Mouse (Mus musculus) CH12.LX (cell line): ENCODE data around the gene Gm20388.
A peak's percentile ranks its signal among the peaks of the same experiment; 100 is the strongest.

ENCODE experiments used
- CTCF ChIP-seq, 2 experiments: IDR thresholded peaks in 1 of 2; conservative IDR thresholded peaks in 1 of 2; 2 replicates each; pipeline ENCODE4 v1.5.1; 2011 to 2012; ENCODE audit warnings: low read depth in 2 of 2, low read length in 2 of 2, improper control_type of control experiment in 1 of 2, inconsistent platforms in 1 of 2, mild to moderate bottlenecking in 1 of 2, moderate library complexity in 1 of 2
- EP300 ChIP-seq: IDR thresholded peaks from 2 replicates; pipeline ENCODE4 v1.6.1; 2011; ENCODE audit warnings: low read length, improper control_type of control experiment
- HCFC1 ChIP-seq: IDR thresholded peaks from 2 replicates; pipeline ENCODE4 v1.6.1; 2012; ENCODE audit warnings: low read depth, mild to moderate bottlenecking, inconsistent platforms, low read length, improper control_type of control experiment
- MAFK ChIP-seq: IDR thresholded peaks from 2 replicates; pipeline ENCODE4 v1.6.1; 2011; ENCODE audit warnings: low read length, improper control_type of control experiment; ENCODE audit not compliant: insufficient replicate concordance
- MAX ChIP-seq: IDR thresholded peaks from 2 replicates; pipeline ENCODE4 v1.6.1; 2011; ENCODE audit warnings: low read length, improper control_type of control experiment
- MXI1 ChIP-seq: IDR thresholded peaks from 2 replicates; pipeline ENCODE4 v1.6.1; 2011; ENCODE audit warnings: mild to moderate bottlenecking, low read depth, low read length, improper control_type of control experiment
- NRF1 ChIP-seq: IDR thresholded peaks from 2 replicates; pipeline ENCODE4 v1.6.1; 2014; ENCODE audit warnings: low read depth, mild to moderate bottlenecking, inconsistent platforms, low read length, improper control_type of control experiment, moderate library complexity
- PAX5 ChIP-seq: IDR thresholded peaks from 2 replicates; pipeline ENCODE4 v1.6.1; 2012; ENCODE audit warnings: low read length, inconsistent platforms, mixed read lengths
- SIN3A ChIP-seq: IDR thresholded peaks from 2 replicates; pipeline ENCODE4 v1.6.1; 2012; ENCODE audit warnings: low read length, improper control_type of control experiment, inconsistent platforms

DNA sequence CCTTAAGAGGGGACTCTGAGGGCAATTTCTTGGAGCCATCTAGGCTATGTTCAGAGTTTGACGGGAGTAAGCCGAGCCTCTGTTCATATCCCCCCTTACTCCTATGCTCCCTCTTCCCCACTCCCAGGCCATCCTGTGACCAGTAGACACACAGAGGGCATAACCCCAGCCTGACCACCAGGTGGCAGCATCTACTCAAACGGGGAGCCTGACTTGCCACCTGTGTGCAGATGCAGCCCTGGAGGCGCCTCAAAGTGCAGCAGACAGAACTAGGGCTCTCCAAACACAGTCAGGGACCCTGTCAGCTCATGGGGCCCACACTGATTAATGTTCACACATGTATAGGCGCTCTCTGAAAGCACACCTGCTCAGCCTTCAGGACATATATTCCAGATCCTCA lies 2362.5 kb downstream of the Gm20388 start:
- TF ChIP-seq CTCF (conservative IDR thresholded peaks at IDR 0.05 in 1 of 2, IDR thresholded peaks at IDR 0.05 in 1 of 2; ENCODE audit: low read depth in 2 of 2, low read length in 2 of 2), result peak; percentile 93 to 98
- TF ChIP-seq MAFK, result no peak
- TF ChIP-seq EP300, result no peak
- 0 out of 2 replicates have a peak, but pooled peaks have one; percentile 41 for TF ChIP-seq NRF1
- 0 out of 2 replicates have a peak, but pooled peaks have one; percentile 16 for TF ChIP-seq HCFC1
- TF ChIP-seq MXI1, result no peak
- TF ChIP-seq SIN3A, result peak; percentile 59; the same call in 1 of the 2 replicates
- TF ChIP-seq PAX5, result no peak
- TF ChIP-seq MAX, result peak; percentile 69
